Mouse (Mus musculus): ENCODE data around the gene Etv6. TPM values are rescaled to one million over a fixed set of nuclear protein-coding genes. Genes with fewer than 3 reads are reported as not detected.

Gene Etv6
- total and polyA plus RNA-seq, 3 experiments, result 12.6 to 25.9 TPM; not detected in 1

GRCm38 (mm10) chr6:134130816-134131215 is 95.3 kb downstream of the Etv6 start:
- H3K27ac ChIP-seq (ENCODE audit: control insufficient read depth, low read depth, low read length), result peak overlapping the region; percentile 35; the same call in 1 of the 2 replicates
- H3K36me3 ChIP-seq (ENCODE audit: control insufficient read depth in 1 of 2, insufficient read depth in 2 of 2, low read length in 2 of 2), result peaks cover 7 to 22% of the 10 kb centered on the region in 2 experiments

GRCm38 (mm10) chr6:134131601-134132000 is 96.1 kb downstream of the Etv6 start:
- Histone ChIP-seq H3K9me3 (replicated peaks; ENCODE audit: insufficient read depth, low read length) (no peaks in the 10 kb centered on the region), H3K36me3 (ENCODE audit: control insufficient read depth in 1 of 2, insufficient read depth in 2 of 2, low read length in 2 of 2) (peaks cover 7 to 22% of the 10 kb centered on the region in 2 experiments), H3K4me3 (ENCODE audit: control insufficient read depth in 1 of 2, insufficient read depth in 1 of 2, low read depth in 2 of 2, low read length in 2 of 2) (no peak overlapping the region), H3K4me1 (ENCODE audit: control insufficient read depth in 1 of 2, insufficient read depth in 2 of 2, low read length in 2 of 2) (peaks cover 6 to 12% of the 10 kb centered on the region in 2 experiments), H3K79me2 (ENCODE audit: control insufficient read depth, insufficient read depth, low read length, poor library complexity) (peaks cover 2% of the 10 kb centered on the region; the same call in 1 of the 2 replicates), H3K9ac (ENCODE audit: control insufficient read depth, low read depth, low read length, poor library complexity, severe bottlenecking) (no peak overlapping the region), H3K27ac (ENCODE audit: control insufficient read depth, low read depth, low read length) (no peak overlapping the region), H3K27me3 (ENCODE audit: control insufficient read depth in 1 of 2, insufficient read depth in 2 of 2, low read length in 2 of 2) (no peaks in the 10 kb centered on the region)
- TF ChIP-seq TCF12 (IDR thresholded peaks at IDR 0.05; ENCODE audit: low read depth, low read length) (no peak), CTCF (IDR thresholded peaks at IDR 0.05 in 2 of 3, conservative IDR thresholded peaks at IDR 0.05 in 1 of 3; ENCODE audit: control insufficient read depth in 1 of 3, insufficient read depth in 1 of 3, low read depth in 2 of 3, low read length in 3 of 3, poor library complexity in 1 of 3, severe bottlenecking in 1 of 3) (no peak), UBTF (IDR thresholded peaks at IDR 0.05; ENCODE audit: borderline replicate concordance, insufficient read depth, low read depth, low read length) (no peak), BHLHE40 (IDR thresholded peaks at IDR 0.05; ENCODE audit: borderline replicate concordance, low read depth, low read length) (no peak), MAFK (IDR thresholded peaks at IDR 0.05; ENCODE audit: borderline replicate concordance, low read depth, low read length) (no peak), MYC (IDR thresholded peaks at IDR 0.05; ENCODE audit: low read depth, low read length) (no peak), MAX (IDR thresholded peaks at IDR 0.05; ENCODE audit: low read length) (no peak), ETS1 (IDR thresholded peaks at IDR 0.05; ENCODE audit: low read depth, low read length) (no peak), TAL1 (IDR thresholded peaks at IDR 0.05; ENCODE audit: low read length) (no peak), ZKSCAN1 (IDR thresholded peaks at IDR 0.05; ENCODE audit: low read depth, low read length) (no peak), USF2 (IDR thresholded peaks at IDR 0.05; ENCODE audit: borderline replicate concordance in 1 of 2, insufficient read depth in 1 of 2, low read depth in 1 of 2, low read length in 2 of 2) (no peak), MEF2A (IDR thresholded peaks at IDR 0.05; ENCODE audit: extremely low read depth, insufficient replicate concordance, low read depth, low read length, poor library complexity, severe bottlenecking) (no peak), NRF1 (IDR thresholded peaks at IDR 0.05; ENCODE audit: insufficient read depth, low read depth, low read length, poor library complexity, severe bottlenecking) (no peak)
- no peak for DNase-seq (ENCODE audit: low read depth, low spot score)

More at GRCm38 (mm10) chr6:134130816-134131215, 95.3 kb downstream of the Etv6 start:
- Histone ChIP-seq H3K9ac (ENCODE audit: control insufficient read depth, low read depth, low read length, poor library complexity, severe bottlenecking) (no peak overlapping the region), H3K79me2 (ENCODE audit: control insufficient read depth, insufficient read depth, low read length, poor library complexity) (peaks cover 2% of the 10 kb centered on the region; the same call in 1 of the 2 replicates), H3K4me3 (ENCODE audit: control insufficient read depth in 1 of 2, insufficient read depth in 1 of 2, low read depth in 2 of 2, low read length in 2 of 2) (no peak overlapping the region), H3K9me3 (replicated peaks; ENCODE audit: insufficient read depth, low read length) (no peaks in the 10 kb centered on the region), H3K4me1 (ENCODE audit: control insufficient read depth in 1 of 2, insufficient read depth in 2 of 2, low read length in 2 of 2) (peaks cover 6 to 12% of the 10 kb centered on the region in 2 experiments), H3K27me3 (ENCODE audit: control insufficient read depth in 1 of 2, insufficient read depth in 2 of 2, low read length in 2 of 2) (no peaks in the 10 kb centered on the region)
- DNase-seq (ENCODE audit: low read depth, low spot score), result peak; percentile 66
- TF ChIP-seq MEF2A (IDR thresholded peaks at IDR 0.05; ENCODE audit: extremely low read depth, insufficient replicate concordance, low read depth, low read length, poor library complexity, severe bottlenecking) (no peak), JUND (IDR thresholded peaks at IDR 0.05; ENCODE audit: low read depth, low read length) (no peak), GABPA (IDR thresholded peaks at IDR 0.05; ENCODE audit: low read depth, low read length) (no peak), HCFC1 (IDR thresholded peaks at IDR 0.05; ENCODE audit: low read depth, low read length) (no peak), TCF12 (IDR thresholded peaks at IDR 0.05; ENCODE audit: low read depth, low read length) (peak; percentile 67; the same call in 1 of the 2 replicates), ZNF384 (IDR thresholded peaks at IDR 0.05; ENCODE audit: low read depth, low read length) (peak; percentile 70), SIN3A (IDR thresholded peaks at IDR 0.05; ENCODE audit: low read length) (no peak), BHLHE40 (IDR thresholded peaks at IDR 0.05; ENCODE audit: borderline replicate concordance, low read depth, low read length) (no peak), EP300 (IDR thresholded peaks at IDR 0.05; ENCODE audit: low read depth in 1 of 2, low read length in 2 of 2) (peak; percentile 48 to 61; a peak in 3 of 4 replicates), ZC3H11A (IDR thresholded peaks at IDR 0.05; ENCODE audit: low read depth, low read length) (no peak), ETS1 (IDR thresholded peaks at IDR 0.05; ENCODE audit: low read depth, low read length) (peak; percentile 68), TAL1 (IDR thresholded peaks at IDR 0.05; ENCODE audit: low read length) (peak; percentile 42), GATA1 (IDR thresholded peaks at IDR 0.05; ENCODE audit: low read depth, low read length) (peak; percentile 79)
